Mouse (Mus musculus) small intestine, adult 2 months (tissue): ENCODE measurements around the gene Ctbs. TPM values are rescaled to one million over a fixed set of nuclear protein-coding genes. Genes with fewer than 3 reads are reported as not detected.
A peak's percentile ranks its signal among the peaks of the same experiment; 100 is the strongest.

Experiments used
- H3K27ac ChIP-seq: fragments of 200-500 bp; 2 replicates; pipeline ENCODE4 v1.5.1; 2012; ENCODE audit warnings: low read depth, low read length, control low read depth, inconsistent platforms; ENCODE audit not compliant: insufficient read depth
- H3K27me3 ChIP-seq: fragments of 200-500 bp; 2 replicates; pipeline ENCODE4 v1.6.1; 2012; ENCODE audit warnings: mild to moderate bottlenecking, moderate library complexity, low read length, inconsistent platforms; ENCODE audit not compliant: control insufficient read depth, insufficient read depth
- H3K36me3 ChIP-seq: fragments of 200-500 bp; 2 replicates; pipeline ENCODE4 v1.6.1; 2012; ENCODE audit warnings: mild to moderate bottlenecking, low read length, control low read depth, inconsistent platforms; ENCODE audit not compliant: control insufficient read depth, insufficient read depth
- H3K4me1 ChIP-seq: fragments of 200-500 bp; 2 replicates; pipeline ENCODE4 v1.6.1; 2012; ENCODE audit warnings: low read length, inconsistent platforms, mixed read lengths; ENCODE audit not compliant: control insufficient read depth, insufficient read depth, insufficient read length
- H3K4me3 ChIP-seq: fragments of 200-500 bp; 2 replicates; pipeline ENCODE4 v1.5.1; 2012; ENCODE audit warnings: low read depth, mild to moderate bottlenecking, control low read depth, inconsistent platforms, low read length, moderate library complexity
- CTCF ChIP-seq: fragments of 200-500 bp; IDR thresholded peaks from 2 replicates; pipeline ENCODE4 v1.5.1; 2012; ENCODE audit warnings: low read depth, mild to moderate bottlenecking, control low read depth, inconsistent platforms, low read length, moderate library complexity, mixed read lengths; ENCODE audit not compliant: insufficient replicate concordance, insufficient read length; ENCODE audit errors: extremely low read depth
- POLR2A ChIP-seq: fragments of 200-500 bp; IDR thresholded peaks from 2 replicates; pipeline ENCODE4 v1.6.1; 2012; ENCODE audit warnings: low read depth, mild to moderate bottlenecking, control low read depth, inconsistent platforms, low read length, moderate library complexity
- WGBS: fragments of 180-500 bp; shearing (Covaris S2); methylation state at CpG from one replicate; pipeline ENCODE4 v1.1.7; 2018; 5-methylcytosine and 5-hydroxymethylcytosine counted together
- polyA plus RNA-seq: library from polyadenylated mRNA; depleted of rRNA; stranded (reverse); fragments of >200 nt; gene quantifications from 2 replicates; pipeline ENCODE4 v1.2.3, GENCODE M21; 2012; rRNA removed

Ctbs gene
- 0.41 and 0.70 TPM in 2 replicates for polyA plus RNA-seq

- 41% methylated on average over 9 of the region's 9 CpGs for WGBS
- Histone ChIP-seq H3K4me3 (peak within 1 kb of the TSS; percentile 77), H3K27ac (peak within 1 kb of the TSS; percentile 57), H3K27me3 (no peaks in the 10 kb centered on the region), H3K36me3 (no peaks in the 10 kb centered on the region), H3K4me1 (peaks cover 5% of the 10 kb centered on the region)
- no peak for TF ChIP-seq CTCF
- no peak for TF ChIP-seq POLR2A
These were observed at the start of gene Ctbs for GRCm38 (mm10) chr3:146449745-146450250. Ctbs (plus strand) TSS chr3:146449795.

DNA sequence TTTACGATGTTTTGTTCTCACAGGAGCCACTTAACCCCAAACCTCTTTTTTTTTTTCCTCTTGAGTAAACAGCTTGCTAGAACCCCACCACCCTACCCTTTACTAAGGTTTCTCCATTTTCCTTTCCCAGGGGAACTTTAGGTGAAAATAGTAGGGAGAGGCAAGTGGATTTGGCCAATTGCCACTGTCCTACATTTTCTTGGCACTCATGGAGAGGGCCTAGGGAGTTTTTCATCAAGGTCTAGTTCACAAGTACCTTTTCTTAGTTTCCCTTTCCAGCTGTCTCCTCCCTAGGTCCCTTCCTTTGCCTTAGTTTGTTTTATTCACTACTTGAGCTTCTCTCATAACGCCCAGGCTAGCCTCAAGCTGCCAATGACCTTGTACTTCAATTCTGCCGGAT, 45.8 kb upstream of the Ctbs start:
- Histone ChIP-seq H3K4me3 (peak overlapping the region; percentile 70), H3K36me3 (no peaks in the 10 kb centered on the region), H3K27ac (peak overlapping the region; percentile 35), H3K27me3 (no peaks in the 10 kb centered on the region), H3K4me1 (peaks cover 9% of the 10 kb centered on the region; the same call in 1 of the 2 replicates)
- WGBS = 15% methylated on average over 3 of the region's 3 CpGs
- no peak for TF ChIP-seq POLR2A
- no peak for TF ChIP-seq CTCF

- under 1% methylated on average over 100 of the region's 100 CpGs for WGBS
- TF ChIP-seq CTCF (no peak), POLR2A (peak; percentile 65; the same call in 1 of the 2 replicates)
These were observed 45.0 kb upstream of the Ctbs start, which contains the start of gene Ssx2ip for GRCm38 (mm10) chr3:146404311-146405201. Ssx2ip (plus strand) TSS chr3:146404642.

DNA sequence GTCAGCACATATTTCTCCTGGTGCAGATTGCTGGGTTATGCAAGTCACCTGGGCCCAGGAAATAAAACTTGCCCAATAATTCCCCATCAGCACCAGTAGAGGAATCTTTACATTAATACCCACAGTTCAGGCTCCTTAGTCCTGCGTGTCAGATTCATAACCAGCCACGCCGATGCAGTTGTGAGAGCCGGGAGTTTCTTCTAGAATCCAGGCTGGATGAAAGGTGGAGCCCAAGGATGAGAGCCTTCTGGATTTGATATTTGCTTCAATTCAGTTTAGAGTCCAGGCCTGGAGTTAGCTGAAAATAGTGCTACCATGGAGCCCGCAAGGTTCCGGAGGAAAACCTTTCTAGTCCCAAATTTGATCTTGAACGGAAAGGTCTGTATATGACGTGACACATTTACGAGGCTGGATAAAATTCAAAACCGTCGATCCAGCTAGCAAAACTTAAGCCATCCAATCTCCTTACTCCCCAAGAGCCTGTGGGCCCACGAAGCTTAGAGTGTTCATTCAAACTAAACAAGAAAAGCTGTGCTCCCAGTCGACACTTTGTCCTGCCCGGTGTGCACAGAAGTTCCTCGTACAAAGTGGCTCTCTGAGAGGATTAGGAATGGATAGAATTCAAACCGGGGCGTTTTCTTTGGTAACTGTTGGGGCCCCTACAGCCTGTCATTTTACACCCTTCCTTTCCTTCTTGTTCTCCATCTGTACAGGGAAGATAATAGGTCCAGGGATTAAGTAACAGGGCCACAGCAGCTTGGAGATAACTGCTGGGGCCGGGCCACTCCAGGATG, 44.2 kb upstream of the Ctbs start:
- H3K27me3 ChIP-seq = no peaks in the 10 kb centered on the region
- peak overlapping the region; percentile 94 for H3K27ac ChIP-seq
- peaks cover 20% of the 10 kb centered on the region; the same call in 1 of the 2 replicates for H3K4me1 ChIP-seq
- H3K4me3 ChIP-seq = peak overlapping the region; percentile 70
- no peaks in the 10 kb centered on the region for H3K36me3 ChIP-seq
- TF ChIP-seq CTCF (no peak), POLR2A (no peak)
- WGBS = 20% methylated on average over 18 of the region's 18 CpGs

More at GRCm38 (mm10) chr3:146404311-146405201, 45.0 kb upstream of the Ctbs start, which contains the start of gene Ssx2ip:
- no peaks in the 10 kb centered on the region for H3K27me3 ChIP-seq
- peaks cover 14% of the 10 kb centered on the region; the same call in 1 of the 2 replicates for H3K4me1 ChIP-seq
- H3K4me3 ChIP-seq = peak within 1 kb of the TSS; percentile 70
- H3K27ac ChIP-seq = peak within 1 kb of the TSS; percentile 94
- no peaks in the 10 kb centered on the region for H3K36me3 ChIP-seq

- H3K36me3 ChIP-seq = no peaks in the 10 kb centered on the region
- no peak for TF ChIP-seq CTCF
- TF ChIP-seq POLR2A = no peak
- 27% methylated on average over 5 of the region's 5 CpGs for WGBS
- H3K27me3 ChIP-seq = no peaks in the 10 kb centered on the region
- H3K4me1 ChIP-seq = peaks cover 22% of the 10 kb centered on the region; the same call in 1 of the 2 replicates
- H3K4me3 ChIP-seq = peak overlapping the region; percentile 70
- peak overlapping the region; percentile 94 for H3K27ac ChIP-seq
These were observed 43.6 kb upstream of the Ctbs start for GRCm38 (mm10) chr3:146406007-146406341.

- no peak for TF ChIP-seq CTCF
- peak; percentile 62; the same call in 1 of the 2 replicates for TF ChIP-seq POLR2A
- Histone ChIP-seq H3K4me3 (peak overlapping the region; percentile 51), H3K27ac (peak overlapping the region; percentile 96), H3K36me3 (no peaks in the 10 kb centered on the region), H3K4me1 (peaks cover 34% of the 10 kb centered on the region), H3K27me3 (no peaks in the 10 kb centered on the region)
- 31% methylated on average over 16 of the region's 16 CpGs for WGBS
These were observed 42.4 kb upstream of the Ctbs start for GRCm38 (mm10) chr3:146407086-146407721.
